Mouse (Mus musculus): ENCODE measurements around the gene Usp37.

DNA sequence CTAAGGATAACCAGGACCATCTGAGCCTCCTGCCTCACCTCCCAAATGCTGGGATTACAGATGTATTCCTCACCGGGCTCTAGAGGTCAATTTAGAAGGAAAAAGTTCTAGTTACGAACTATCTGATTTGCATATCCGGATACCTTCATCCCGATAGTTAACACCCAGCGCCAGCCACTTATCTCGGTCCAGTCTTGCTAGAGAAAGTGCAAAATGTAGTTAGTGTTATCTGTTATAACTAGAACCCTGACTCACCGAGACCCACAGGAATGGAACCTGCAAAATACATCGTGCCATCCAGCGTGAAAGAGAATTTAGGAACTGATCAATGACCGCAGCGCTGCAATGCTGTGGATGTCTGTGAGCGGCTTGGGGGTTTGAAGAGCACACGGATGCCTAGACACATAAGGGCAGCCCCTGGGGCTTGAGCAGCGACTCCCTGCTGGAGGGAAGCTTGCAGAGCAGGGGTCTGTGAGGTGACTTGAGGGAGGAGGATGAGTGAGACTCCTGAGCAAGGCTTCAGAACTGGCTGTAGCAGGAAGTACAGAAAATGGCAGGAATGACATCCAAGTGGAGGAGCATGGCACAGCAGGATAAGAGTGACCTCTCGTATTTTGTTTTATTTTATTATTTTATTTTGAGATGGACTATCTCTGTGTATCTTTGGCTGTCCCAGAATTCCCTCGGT is 142.9 kb downstream of the Usp37 start:
- TF ChIP-seq CTCF (IDR thresholded peaks at IDR 0.05; ENCODE audit: low read depth, low read length) (no peak), TAL1 (conservative IDR thresholded peaks at IDR 0.05; ENCODE audit: low read depth, low read length) (no peak), POLR2AphosphoS5 (IDR thresholded peaks at IDR 0.05; ENCODE audit: insufficient replicate concordance, low read depth, low read length) (no peak), GATA1 (IDR thresholded peaks at IDR 0.05; ENCODE audit: borderline replicate concordance, low read length) (no peak)

All from G1E (cell line).